Mouse (Mus musculus): ENCODE measurements at regions not wholly inside any gene's neighbourhood (a gene's known extent, or its start where the extent isn't known, plus 50 kb on each side); places are given as distances from the start of the nearest gene placed in this dataset.

DNA sequence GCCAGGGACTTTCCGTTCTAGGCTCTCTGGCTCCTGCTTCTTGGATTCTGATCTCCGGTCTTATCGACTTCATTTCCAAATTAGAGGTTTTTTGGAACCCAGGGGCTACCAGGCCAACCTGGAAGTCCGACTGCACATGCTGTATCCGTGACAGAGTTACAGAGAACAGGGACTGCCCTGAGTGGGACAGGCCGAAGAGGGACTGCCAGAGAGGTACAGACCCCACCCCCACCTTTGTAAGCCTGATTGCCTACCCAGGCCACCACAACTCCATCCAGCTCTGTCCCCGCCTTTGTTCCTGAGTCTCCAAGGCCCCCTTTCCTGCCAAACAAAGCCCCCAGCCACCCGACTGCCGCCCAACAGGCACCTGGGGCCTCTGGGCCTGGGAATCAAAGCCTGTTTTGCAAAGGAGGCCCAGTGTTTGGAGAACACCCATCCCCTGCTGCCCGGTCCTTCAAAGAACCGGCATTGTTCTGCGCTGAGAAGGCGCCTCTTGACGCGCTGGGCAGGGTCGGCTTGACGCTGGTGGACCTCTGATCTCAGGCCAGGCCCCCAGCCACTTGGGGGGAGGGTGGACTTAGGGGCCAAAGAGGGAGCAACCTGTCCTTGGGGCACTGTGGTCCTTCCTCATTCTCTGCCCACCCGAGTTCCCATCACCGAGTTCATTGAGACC, 64.4 kb upstream of the Slc2a1 start:
- Histone ChIP-seq H3K4me1 (peaks cover 22% of the 10 kb centered on the region), H3K27me3 (ENCODE audit: poor library complexity, severe bottlenecking) (no peaks in the 10 kb centered on the region), H3K27ac (peak overlapping the region; percentile 88), H3K4me3 (no peak overlapping the region), H3K36me3 (replicated peaks) (no peaks in the 10 kb centered on the region), H3K9me3 (no peaks in the 10 kb centered on the region)
- 31% methylated on average over 19 of the region's 19 CpGs for WGBS
- peak; percentile 40 for DNase-seq (ENCODE audit: extremely low spot score, low spot score)

DNA sequence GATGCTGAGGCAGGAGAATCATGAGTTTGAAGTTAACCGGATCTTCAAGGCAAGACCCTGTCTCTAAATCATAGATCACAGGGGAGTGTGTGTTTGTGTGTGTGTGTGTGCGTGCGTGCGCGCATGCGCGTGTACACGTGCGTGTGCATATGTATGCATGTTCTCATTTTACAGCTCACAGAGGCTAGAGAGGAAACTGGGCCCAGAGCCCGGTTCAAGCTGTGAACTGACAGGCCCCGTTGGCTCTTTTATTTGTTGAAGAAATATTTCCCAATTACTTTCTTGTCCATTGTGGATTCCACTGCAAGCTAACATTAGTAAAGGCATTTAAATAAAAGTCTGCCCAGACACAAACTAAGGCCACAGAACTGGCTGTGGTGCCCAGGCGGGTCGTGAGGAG, 63.7 kb upstream of the Slc2a1 start:
- WGBS = 93% methylated on average over 13 of the region's 13 CpGs
- Histone ChIP-seq H3K27ac (peak overlapping the region; percentile 88), H3K9me3 (no peaks in the 10 kb centered on the region), H3K27me3 (ENCODE audit: poor library complexity, severe bottlenecking) (no peaks in the 10 kb centered on the region), H3K4me3 (no peak overlapping the region), H3K36me3 (replicated peaks) (no peaks in the 10 kb centered on the region), H3K4me1 (peaks cover 24% of the 10 kb centered on the region)
- DNase-seq (ENCODE audit: extremely low spot score, low spot score) = no peak

DNA sequence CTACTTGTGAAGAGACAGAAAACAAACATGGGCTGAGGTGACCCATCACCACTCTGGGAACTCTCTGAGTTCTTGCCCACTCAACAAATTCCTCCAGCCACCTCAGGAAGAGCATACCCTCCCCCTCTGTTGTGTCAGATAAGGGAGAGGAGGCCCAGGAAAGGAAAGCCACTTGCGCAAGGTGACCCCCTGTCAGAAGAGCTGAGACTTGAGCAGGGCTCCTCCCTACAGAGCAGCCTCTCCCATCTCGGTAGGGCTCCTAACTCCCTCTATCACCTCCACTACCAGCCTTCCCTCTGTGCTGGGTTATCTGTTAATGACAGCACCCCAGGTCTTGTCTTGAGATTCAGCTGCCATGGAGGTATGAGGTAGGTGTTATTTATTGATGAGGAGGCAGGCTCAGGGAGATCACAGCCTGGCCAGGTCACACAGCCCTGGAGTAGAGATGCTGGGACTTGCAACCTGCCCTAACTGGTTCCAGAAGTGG, 57.6 kb upstream of the Slc2a1 start:
- WGBS = 63% methylated on average over 2 of the region's 2 CpGs
- no peak for DNase-seq (ENCODE audit: extremely low spot score, low spot score)
- peak overlapping the region; percentile 62 for H3K27ac ChIP-seq

DNA sequence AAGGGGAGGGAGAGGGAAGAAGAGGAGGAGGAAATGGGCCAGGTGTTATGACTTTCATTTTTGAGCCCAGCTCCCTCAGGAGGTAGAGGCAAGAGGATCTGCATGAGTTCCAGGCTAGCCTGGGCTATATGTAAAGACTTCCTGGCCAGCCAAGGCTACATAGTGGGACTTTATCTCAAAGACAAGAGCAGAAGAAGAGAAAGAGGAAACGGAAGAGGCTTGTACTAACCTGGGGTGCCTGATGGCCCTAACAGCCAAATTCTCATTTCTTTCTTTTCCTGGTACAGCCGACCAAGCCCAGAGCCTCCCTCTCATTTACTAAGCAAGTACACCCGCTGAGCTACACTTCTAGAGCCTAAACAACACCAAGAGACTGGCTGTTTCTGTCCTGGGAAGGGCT, 56.0 kb upstream of the Slc2a1 start:
- Histone ChIP-seq H3K27ac (no peak overlapping the region; the same call in 1 of the 2 replicates), H3K4me1 (peaks cover 25% of the 10 kb centered on the region), H3K9me3 (no peaks in the 10 kb centered on the region), H3K27me3 (ENCODE audit: poor library complexity, severe bottlenecking) (no peaks in the 10 kb centered on the region), H3K4me3 (no peak overlapping the region), H3K36me3 (replicated peaks) (no peaks in the 10 kb centered on the region)
- WGBS = 79% methylated on average over 3 of the region's 3 CpGs
- no peak for DNase-seq (ENCODE audit: extremely low spot score, low spot score)

More for the DNA sequence above, 57.6 kb upstream of the Slc2a1 start:
- Histone ChIP-seq H3K9me3 (no peaks in the 10 kb centered on the region), H3K4me1 (peaks cover 25% of the 10 kb centered on the region), H3K4me3 (no peak overlapping the region), H3K36me3 (replicated peaks) (no peaks in the 10 kb centered on the region), H3K27me3 (ENCODE audit: poor library complexity, severe bottlenecking) (no peaks in the 10 kb centered on the region)

DNA sequence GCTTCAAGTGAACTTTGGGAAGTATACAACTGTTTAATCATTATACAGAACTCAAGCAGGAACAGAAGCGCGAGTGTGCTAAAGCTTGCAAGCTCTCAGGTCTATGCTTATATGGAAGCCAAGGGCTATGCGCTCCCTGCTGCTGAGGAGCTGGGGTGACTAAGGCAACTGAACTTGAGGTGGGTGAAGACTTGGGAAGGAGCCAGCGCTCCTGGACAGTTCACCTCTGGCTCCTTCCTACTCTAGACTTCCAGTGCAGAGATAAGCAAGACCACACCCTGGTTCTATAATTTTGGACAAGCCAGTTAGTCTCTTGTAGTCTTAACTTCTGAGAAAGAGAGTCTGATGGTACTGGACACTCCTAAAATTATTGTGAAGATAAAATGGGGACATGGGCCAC, 55.3 kb upstream of the Slc2a1 start:
- H3K4me3 ChIP-seq = no peak overlapping the region
- no peak for DNase-seq (ENCODE audit: extremely low spot score, low spot score)
- peaks cover 25% of the 10 kb centered on the region for H3K4me1 ChIP-seq
- WGBS = 97% methylated on average over 4 of the region's 4 CpGs
- H3K27me3 ChIP-seq (ENCODE audit: poor library complexity, severe bottlenecking) = no peaks in the 10 kb centered on the region
- no peaks in the 10 kb centered on the region for H3K9me3 ChIP-seq
- H3K36me3 ChIP-seq (replicated peaks) = no peaks in the 10 kb centered on the region
- H3K27ac ChIP-seq = no peak overlapping the region

DNA sequence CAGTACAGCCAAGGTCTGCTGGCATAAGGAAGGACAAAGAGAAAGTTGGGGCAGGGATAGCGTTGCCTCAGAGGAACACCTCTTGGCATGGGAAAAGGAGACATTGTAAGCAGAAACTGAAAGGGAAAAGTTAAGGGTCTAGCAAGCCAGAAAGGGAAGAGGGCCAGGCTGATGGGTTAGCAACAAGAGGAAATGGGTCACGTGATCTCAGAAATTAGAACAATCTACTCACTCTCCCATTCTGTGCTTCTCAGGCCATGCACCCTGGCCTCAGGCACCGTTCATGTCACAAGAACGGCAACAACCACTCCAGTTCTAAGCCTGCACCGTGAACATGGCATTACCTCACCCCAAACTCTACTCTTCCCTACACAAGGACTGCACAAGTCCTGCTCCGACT, 54.8 kb upstream of the Slc2a1 start:
- DNase-seq (ENCODE audit: extremely low spot score, low spot score) = no peak
- WGBS = 89% methylated on average over 6 of the region's 6 CpGs

DNA sequence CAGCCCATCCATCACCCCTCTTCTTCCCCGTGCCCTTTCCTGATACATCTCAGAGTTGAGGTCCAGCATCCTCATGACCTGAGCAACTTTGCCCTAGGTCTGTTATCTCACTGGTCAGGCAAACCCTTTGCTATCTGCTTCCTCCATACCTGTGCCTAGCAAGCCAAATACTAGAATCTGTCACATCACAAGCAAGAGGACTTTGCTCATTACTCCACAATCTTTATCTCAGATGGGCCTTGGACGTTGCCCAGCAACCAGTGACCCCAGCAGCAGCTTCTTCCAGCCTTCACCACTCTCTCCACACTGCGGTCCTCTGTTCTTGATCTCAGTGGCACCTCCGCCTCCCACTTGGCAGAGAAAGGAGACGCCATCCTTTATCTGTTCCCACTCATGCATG, 54.4 kb upstream of the Slc2a1 start:
- 90% methylated on average over 5 of the region's 5 CpGs for WGBS
- H3K9me3 ChIP-seq = no peaks in the 10 kb centered on the region
- H3K4me1 ChIP-seq = peaks cover 25% of the 10 kb centered on the region
- H3K4me3 ChIP-seq = no peak overlapping the region
- no peak overlapping the region; the same call in 1 of the 2 replicates for H3K27ac ChIP-seq
- no peaks in the 10 kb centered on the region for H3K27me3 ChIP-seq (ENCODE audit: poor library complexity, severe bottlenecking)
- no peaks in the 10 kb centered on the region for H3K36me3 ChIP-seq (replicated peaks)
- no peak for DNase-seq (ENCODE audit: extremely low spot score, low spot score)

More for the DNA sequence above, 54.8 kb upstream of the Slc2a1 start:
- H3K36me3 ChIP-seq (replicated peaks) = no peaks in the 10 kb centered on the region
- H3K27me3 ChIP-seq (ENCODE audit: poor library complexity, severe bottlenecking) = no peaks in the 10 kb centered on the region
- no peaks in the 10 kb centered on the region for H3K9me3 ChIP-seq
- no peak overlapping the region for H3K4me3 ChIP-seq
- H3K4me1 ChIP-seq = peaks cover 25% of the 10 kb centered on the region
- no peak overlapping the region for H3K27ac ChIP-seq

DNA sequence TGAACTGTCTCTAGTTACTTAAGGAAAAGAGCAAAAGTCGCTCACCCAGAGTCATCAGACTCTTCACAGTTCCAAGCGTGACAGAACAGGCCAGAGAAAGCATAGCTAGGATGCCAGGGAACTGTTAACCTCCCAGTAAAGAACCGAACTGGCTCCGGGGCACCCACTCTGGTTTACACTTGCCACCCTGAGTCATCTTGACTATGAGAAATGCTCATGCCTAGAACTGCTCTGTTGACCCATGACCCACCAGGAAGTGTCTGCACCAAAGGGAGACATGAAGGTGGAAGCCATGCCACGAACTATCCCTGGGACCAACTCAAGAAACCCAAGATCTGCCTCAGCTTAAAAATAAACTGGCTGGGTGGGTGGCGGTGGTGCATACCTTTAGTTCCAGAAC, 51.3 kb upstream of the Slc2a1 start:
- Histone ChIP-seq H3K9me3 (no peaks in the 10 kb centered on the region), H3K4me1 (peaks cover 12% of the 10 kb centered on the region; the same call in 1 of the 2 replicates), H3K4me3 (no peak overlapping the region), H3K36me3 (replicated peaks) (no peaks in the 10 kb centered on the region), H3K27ac (no peak overlapping the region), H3K27me3 (ENCODE audit: poor library complexity, severe bottlenecking) (no peaks in the 10 kb centered on the region)
- no peak for DNase-seq (ENCODE audit: extremely low spot score, low spot score)
- 87% methylated on average over 6 of the region's 6 CpGs for WGBS

DNA sequence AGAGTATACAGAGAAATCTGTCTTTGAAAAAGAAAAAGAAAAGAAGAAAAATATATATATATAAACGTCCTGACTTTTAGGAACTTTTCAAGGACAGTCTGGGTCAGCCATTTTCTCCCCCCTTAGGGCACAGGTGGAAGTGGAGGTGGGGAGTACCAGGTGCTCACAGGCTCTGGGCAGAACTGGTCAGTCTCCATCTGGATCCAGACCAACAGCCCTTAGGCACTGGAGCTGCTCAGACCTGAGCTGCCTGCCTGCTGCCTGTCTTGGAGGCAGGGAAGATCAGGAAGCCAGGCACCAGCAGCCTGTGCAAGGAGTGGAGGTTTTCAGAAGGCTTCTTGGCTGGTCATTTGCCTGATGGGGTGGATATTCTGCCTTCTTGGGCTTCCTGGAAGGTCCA, 50.7 kb upstream of the Slc2a1 start:
- Histone ChIP-seq H3K36me3 (replicated peaks) (no peaks in the 10 kb centered on the region), H3K27me3 (ENCODE audit: poor library complexity, severe bottlenecking) (no peaks in the 10 kb centered on the region), H3K9me3 (no peaks in the 10 kb centered on the region), H3K4me1 (peaks cover 12% of the 10 kb centered on the region; the same call in 1 of the 2 replicates), H3K27ac (no peak overlapping the region), H3K4me3 (no peak overlapping the region)
- 75% methylated on average over 1 of the region's 1 CpGs for WGBS
- DNase-seq (ENCODE audit: extremely low spot score, low spot score) = no peak

All from forebrain, embryonic 10.5 days (tissue).